Mouse (Mus musculus): Measurements from ENCODE around the gene Galr2. TPM values are rescaled to one million over a fixed set of nuclear protein-coding genes. Genes with fewer than 3 reads are reported as not detected.

The Galr2 gene
- polyA plus RNA-seq, 1 experiment from 2014 or later, result 0.49 TPM

- peak; percentile 97 for DNase-seq (ENCODE audit: low spot score)
These were observed 25.6 kb downstream of the Galr2 start for GRCm38 (mm10) chr11:116306126-116306982.

GRCm38 (mm10) chr11:116307019-116307725, 26.4 kb downstream of the Galr2 start, which contains the start of gene Exoc7:
Exoc7 (minus strand) TSS chr11:116307233.
- no peak for DNase-seq (ENCODE audit: low spot score)

- DNase-seq (ENCODE audit: low spot score), result no peak
These were observed 27.2 kb downstream of the Galr2 start for GRCm38 (mm10) chr11:116307762-116308531.

GRCm38 (mm10) chr11:116309601-116310000, 28.9 kb downstream of the Galr2 start:
- no peak for DNase-seq (ENCODE audit: low spot score)

GRCm38 (mm10) chr11:116311169-116311568, 30.4 kb downstream of the Galr2 start:
- no peak for DNase-seq (ENCODE audit: low spot score)

GRCm38 (mm10) chr11:116312359-116312758, 31.6 kb downstream of the Galr2 start:
- peak; percentile 51 for DNase-seq (ENCODE audit: low spot score)

GRCm38 (mm10) chr11:116318719-116319659, 38.2 kb downstream of the Galr2 start:
- DNase-seq (ENCODE audit: low spot score), result peak; percentile 83

- no peak for DNase-seq (ENCODE audit: low spot score)
These were observed 46.3 kb downstream of the Galr2 start for GRCm38 (mm10) chr11:116326963-116327603.

GRCm38 (mm10) chr11:116329314-116330210, 48.8 kb downstream of the Galr2 start:
- DNase-seq (ENCODE audit: low spot score), result no peak

- no peak for DNase-seq (ENCODE audit: low spot score)
These were observed 49.4 kb downstream of the Galr2 start for GRCm38 (mm10) chr11:116330211-116330518.

GRCm38 (mm10) chr11:116332232-116332982, 51.7 kb downstream of the Galr2 start:
- DNase-seq (ENCODE audit: low spot score), result no peak

GRCm38 (mm10) chr11:116332983-116333270, 52.2 kb downstream of the Galr2 start:
- DNase-seq (ENCODE audit: low spot score), result no peak

Other genes with a start within 250 kb of the Galr2 start
- gene Unc13d, start 203.0 kb upstream of the Galr2 start, polyA plus RNA-seq (2015; fragmentation: Nextera tagmentation; extraction: Ambion mirVana), result 32.4 and 34.7 TPM in 2 replicates
- 75.1 and 97.4 TPM in 2 replicates for gene Wbp2, start 193.9 kb upstream of the Galr2 start, polyA plus RNA-seq (2015; fragmentation: Nextera tagmentation; extraction: Ambion mirVana)
- gene Trim47, start 153.7 kb upstream of the Galr2 start, polyA plus RNA-seq (2015; fragmentation: Nextera tagmentation; extraction: Ambion mirVana), result 10.8 and 10.9 TPM in 2 replicates
- 2.6 and 3.1 TPM in 2 replicates for gene Trim65, start 149.8 kb upstream of the Galr2 start, polyA plus RNA-seq (2015; fragmentation: Nextera tagmentation; extraction: Ambion mirVana)
- 65.0 and 68.8 TPM in 2 replicates for gene Mrpl38, start 142.1 kb upstream of the Galr2 start, polyA plus RNA-seq (2015; fragmentation: Nextera tagmentation; extraction: Ambion mirVana)
- gene Fbf1, start 112.8 kb upstream of the Galr2 start, polyA plus RNA-seq (2015; fragmentation: Nextera tagmentation; extraction: Ambion mirVana), result 12.0 and 13.1 TPM in 2 replicates
- 127 and 134 TPM in 2 replicates for gene Ten1, start 82.1 kb upstream of the Galr2 start, polyA plus RNA-seq (2015; fragmentation: Nextera tagmentation; extraction: Ambion mirVana)
- 20.0 and 20.7 TPM in 2 replicates for gene Acox1, start 81.9 kb upstream of the Galr2 start, polyA plus RNA-seq (2015; fragmentation: Nextera tagmentation; extraction: Ambion mirVana)
- 1.5 and 2.0 TPM in 2 replicates for gene Evpl, start 42.9 kb upstream of the Galr2 start, polyA plus RNA-seq (2015; fragmentation: Nextera tagmentation; extraction: Ambion mirVana)
- gene Srp68, start 6.7 kb upstream of the Galr2 start, polyA plus RNA-seq (2015; fragmentation: Nextera tagmentation; extraction: Ambion mirVana), result 86.4 and 89.0 TPM in 2 replicates
- gene Exoc7, start 26.3 kb downstream of the Galr2 start, polyA plus RNA-seq (2015; fragmentation: Nextera tagmentation; extraction: Ambion mirVana), result 73.0 and 74.5 TPM in 2 replicates
- gene Foxj1, start 54.5 kb downstream of the Galr2 start, polyA plus RNA-seq (2015; fragmentation: Nextera tagmentation; extraction: Ambion mirVana), result 1.3 and 1.5 TPM in 2 replicates
- 52.3 and 56.7 TPM in 2 replicates for gene Rnf157, start 132.1 kb downstream of the Galr2 start, polyA plus RNA-seq (2015; fragmentation: Nextera tagmentation; extraction: Ambion mirVana)
- gene Ubald2, start 153.2 kb downstream of the Galr2 start, polyA plus RNA-seq (2015; fragmentation: Nextera tagmentation; extraction: Ambion mirVana), result 81.9 and 82.9 TPM in 2 replicates
- 0.05 and 0.35 TPM in 2 replicates for gene Qrich2, start 185.3 kb downstream of the Galr2 start, polyA plus RNA-seq (2015; fragmentation: Nextera tagmentation; extraction: Ambion mirVana)
- 90.9 and 96.6 TPM in 2 replicates for gene Prpsap1, start 213.3 kb downstream of the Galr2 start, polyA plus RNA-seq (2015; fragmentation: Nextera tagmentation; extraction: Ambion mirVana)
- gene Sphk1, start 250.0 kb downstream of the Galr2 start, polyA plus RNA-seq (2015; fragmentation: Nextera tagmentation; extraction: Ambion mirVana), result 13.7 and 14.8 TPM in 2 replicates

Measured in thymus, postnatal 0 days (tissue).